Mouse (Mus musculus) MEL (cell line): ENCODE data around the gene Zfp367. TPM values are rescaled to one million over a fixed set of nuclear protein-coding genes. Genes with fewer than 3 reads are reported as not detected.

ENCODE experiments used
- DNase-seq: peaks from one replicate; pipeline ENCODE4 v3.0.0; 2011; ENCODE audit warnings: low read depth, low spot score
- H3K27ac ChIP-seq: 2 replicates; pipeline ENCODE4 v1.5.1; 2012; ENCODE audit warnings: low read depth, mild to moderate bottlenecking, control low read depth, low read length, moderate library complexity; ENCODE audit not compliant: control insufficient read depth
- H3K27me3 ChIP-seq, 2 experiments: fragments of 150-350 bp in 1 of 2; sonication (generic) in 1 of 2; 2 replicates each; pipeline ENCODE4 v1.6.1; 2012; ENCODE audit warnings: low read length in 2 of 2, mild to moderate bottlenecking in 2 of 2, improper control_type of control experiment in 1 of 2, moderate library complexity in 1 of 2; ENCODE audit not compliant: insufficient read depth in 2 of 2, control insufficient read depth in 1 of 2
- H3K36me3 ChIP-seq, 2 experiments: 2 replicates each; pipeline ENCODE4 v1.6.1; 2012 to 2014; ENCODE audit warnings: low read length in 2 of 2, improper control_type of control experiment in 1 of 2, inconsistent platforms in 1 of 2, mild to moderate bottlenecking in 1 of 2; ENCODE audit not compliant: insufficient read depth in 2 of 2, control insufficient read depth in 1 of 2
- H3K4me1 ChIP-seq, 2 experiments: fragments of 150-350 bp in 1 of 2; sonication (generic) in 1 of 2; 2 replicates each; pipeline ENCODE4 v1.6.1; 2012; ENCODE audit warnings: low read length in 2 of 2, improper control_type of control experiment in 1 of 2, mild to moderate bottlenecking in 1 of 2; ENCODE audit not compliant: insufficient read depth in 2 of 2, control insufficient read depth in 1 of 2
- H3K4me3 ChIP-seq, 2 experiments: fragments of 150-350 bp in 1 of 2; sonication (generic) in 1 of 2; 2 replicates each; pipeline ENCODE4 v1.5.1; 2012; ENCODE audit warnings: low read depth in 2 of 2, low read length in 2 of 2, mild to moderate bottlenecking in 2 of 2, moderate library complexity in 2 of 2, control low read depth in 1 of 2, improper control_type of control experiment in 1 of 2; ENCODE audit not compliant: control insufficient read depth in 1 of 2, insufficient read depth in 1 of 2
- H3K79me2 ChIP-seq: 2 replicates; pipeline ENCODE4 v1.6.1; 2012; ENCODE audit warnings: mild to moderate bottlenecking, low read length, moderate library complexity; ENCODE audit not compliant: control insufficient read depth, poor library complexity, insufficient read depth
- H3K9ac ChIP-seq: 2 replicates; pipeline ENCODE4 v1.6.1; 2012; ENCODE audit warnings: low read depth, mild to moderate bottlenecking, control low read depth, low read length, moderate library complexity; ENCODE audit not compliant: control insufficient read depth, poor library complexity, severe bottlenecking
- H3K9me3 ChIP-seq: fragments of 150-350 bp; sonication (generic); replicated peaks from 2 replicates; pipeline ENCODE4 v1.6.1; 2012; ENCODE audit warnings: mild to moderate bottlenecking, low read length, improper control_type of control experiment, moderate library complexity; ENCODE audit not compliant: insufficient read depth
- BHLHE40 ChIP-seq: IDR thresholded peaks from 2 replicates; pipeline ENCODE4 v1.6.1; 2012; ENCODE audit warnings: low read depth, mild to moderate bottlenecking, inconsistent platforms, low read length, improper control_type of control experiment, borderline replicate concordance
- CHD1 ChIP-seq: IDR thresholded peaks from 2 replicates; pipeline ENCODE4 v1.6.1; 2012; ENCODE audit warnings: low read depth, mild to moderate bottlenecking, inconsistent platforms, low read length, improper control_type of control experiment
- ELF1 ChIP-seq: IDR thresholded peaks from 2 replicates; pipeline ENCODE4 v1.6.1; 2014; ENCODE audit warnings: low read depth, mild to moderate bottlenecking, inconsistent platforms, low read length, improper control_type of control experiment, moderate library complexity
- EP300 ChIP-seq, 2 experiments: IDR thresholded peaks; 2 replicates each; pipeline ENCODE4 v1.6.1; 2011; ENCODE audit warnings: improper control_type of control experiment in 2 of 2, low read length in 2 of 2, low read depth in 1 of 2, mild to moderate bottlenecking in 1 of 2
- GATA1 ChIP-seq: IDR thresholded peaks from 2 replicates; pipeline ENCODE4 v1.6.1; 2011; ENCODE audit warnings: low read depth, low read length, improper control_type of control experiment
- HCFC1 ChIP-seq: IDR thresholded peaks from 2 replicates; pipeline ENCODE4 v1.6.1; 2012; ENCODE audit warnings: low read depth, mild to moderate bottlenecking, inconsistent platforms, low read length, improper control_type of control experiment, moderate library complexity
- JUND ChIP-seq: IDR thresholded peaks from 2 replicates; pipeline ENCODE4 v1.6.1; 2011; ENCODE audit warnings: low read depth, mild to moderate bottlenecking, improper control_type of control experiment, low read length
- KAT2A ChIP-seq: conservative IDR thresholded peaks from 2 replicates; pipeline ENCODE4 v1.6.1; 2012; ENCODE audit warnings: low read depth, low read length, improper control_type of control experiment, inconsistent platforms
- MAX ChIP-seq: IDR thresholded peaks from 2 replicates; pipeline ENCODE4 v1.6.1; 2011; ENCODE audit warnings: low read length, improper control_type of control experiment
- MYB ChIP-seq: IDR thresholded peaks from 2 replicates; pipeline ENCODE4 v1.6.1; 2011; ENCODE audit warnings: mild to moderate bottlenecking, low read depth, low read length, improper control_type of control experiment
- MYC ChIP-seq: IDR thresholded peaks from 2 replicates; pipeline ENCODE4 v1.6.1; 2011; ENCODE audit warnings: low read depth, mild to moderate bottlenecking, low read length, improper control_type of control experiment, moderate library complexity
- NELFE ChIP-seq: IDR thresholded peaks from 2 replicates; pipeline ENCODE4 v1.6.1; 2011; ENCODE audit warnings: low read depth, low read length, improper control_type of control experiment
- POLR2A ChIP-seq, 2 experiments: IDR thresholded peaks; 2 replicates each; pipeline ENCODE4 v1.6.1; 2011 to 2012; ENCODE audit warnings: low read length in 2 of 2, mild to moderate bottlenecking in 2 of 2, control low read depth in 1 of 2, improper control_type of control experiment in 1 of 2, low read depth in 1 of 2, moderate library complexity in 1 of 2; ENCODE audit not compliant: control insufficient read depth in 1 of 2, insufficient read depth in 1 of 2, poor library complexity in 1 of 2
- RAD21 ChIP-seq: IDR thresholded peaks from 2 replicates; pipeline ENCODE4 v1.6.1; 2011; ENCODE audit warnings: mild to moderate bottlenecking, low read depth, low read length, improper control_type of control experiment
- SIN3A ChIP-seq: IDR thresholded peaks from 2 replicates; pipeline ENCODE4 v1.6.1; 2012; ENCODE audit warnings: low read length, improper control_type of control experiment, inconsistent platforms
- SMC3 ChIP-seq: IDR thresholded peaks from 2 replicates; pipeline ENCODE4 v1.6.1; 2011; ENCODE audit warnings: low read depth, low read length, improper control_type of control experiment
- TAL1 ChIP-seq: IDR thresholded peaks from 2 replicates; pipeline ENCODE4 v1.6.1; 2012; ENCODE audit warnings: mild to moderate bottlenecking, inconsistent platforms, low read length, moderate library complexity, mixed read lengths
- TBP ChIP-seq: IDR thresholded peaks from 2 replicates; pipeline ENCODE4 v1.8.0; 2011; ENCODE audit warnings: low read depth, low read length, improper control_type of control experiment
- TCF12 ChIP-seq: IDR thresholded peaks from 2 replicates; pipeline ENCODE4 v1.6.1; 2014; ENCODE audit warnings: low read depth, mild to moderate bottlenecking, inconsistent platforms, low read length, improper control_type of control experiment, moderate library complexity
- UBTF ChIP-seq: IDR thresholded peaks from 2 replicates; pipeline ENCODE4 v1.6.1; 2012; ENCODE audit warnings: low read depth, mild to moderate bottlenecking, inconsistent platforms, low read length, improper control_type of control experiment, moderate library complexity, borderline replicate concordance; ENCODE audit not compliant: insufficient read depth
- ZNF384 ChIP-seq: IDR thresholded peaks from 2 replicates; pipeline ENCODE4 v1.6.1; 2012; ENCODE audit warnings: low read depth, mild to moderate bottlenecking, inconsistent platforms, low read length, improper control_type of control experiment
- polyA plus RNA-seq, 2 experiments: library from polyadenylated mRNA; stranded (reverse) in 1 of 2; unstranded in 1 of 2; fragments of >175 nt in 1 of 2; fragments of >200 nt in 1 of 2; gene quantifications; 2 replicates each; pipeline versions ENCODE4 v1.2.1 to v1.2.4; 2012; ENCODE audit warnings: low replicate concordance in 2 of 2, low read depth in 1 of 2; ENCODE audit not compliant: insufficient read length in 2 of 2, insufficient read depth in 1 of 2, missing spikeins in 1 of 2
- total RNA-seq: library from RNA; depleted of rRNA; stranded (reverse); fragments of 300-350 nt; gene quantifications from 2 replicates; pipeline ENCODE4 v1.2.3, GENCODE M21; 2012

The Zfp367 gene
- total and polyA plus RNA-seq, 3 experiments: 23.4 to 28.4 TPM; not detected in 1

DNA sequence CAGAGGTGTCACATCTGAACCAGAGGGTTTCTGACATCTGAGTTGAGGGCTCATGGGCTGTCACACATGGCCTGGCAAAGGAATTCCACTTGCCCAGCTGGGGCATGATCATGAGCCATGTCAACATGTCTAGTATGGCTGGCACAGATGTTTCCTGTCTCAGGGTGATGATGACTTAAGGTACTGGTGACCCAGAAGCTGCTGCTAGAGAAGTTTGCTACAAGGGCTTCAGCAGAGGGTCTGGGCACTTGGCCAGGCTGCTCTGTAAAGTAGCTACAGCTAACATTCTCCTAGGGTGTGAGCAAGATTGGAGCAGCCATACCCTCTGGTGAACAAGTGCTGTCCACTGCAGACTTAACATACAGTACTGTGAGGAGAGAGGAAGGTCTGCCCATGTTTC lies 34.1 kb upstream of the Zfp367 start:
- TF ChIP-seq CHD1 (no peak), EP300 (IDR thresholded peaks at IDR 0.05; ENCODE audit: low read depth in 1 of 2, low read length in 2 of 2) (no peak), SIN3A (no peak), MAX (no peak), BHLHE40 (no peak), TAL1 (no peak), NELFE (no peak), POLR2A (IDR thresholded peaks at IDR 0.05; ENCODE audit: control insufficient read depth in 1 of 2, insufficient read depth in 1 of 2, low read depth in 1 of 2, low read length in 2 of 2, poor library complexity in 1 of 2) (no peak), MYC (no peak), TCF12 (no peak), HCFC1 (no peak), JUND (no peak), TBP (no peak), SMC3 (no peak), UBTF (no peak), KAT2A (no peak), GATA1 (no peak), RAD21 (no peak)
- no peak for DNase-seq
- H3K27me3 ChIP-seq: no peaks in the 10 kb centered on the region

DNA sequence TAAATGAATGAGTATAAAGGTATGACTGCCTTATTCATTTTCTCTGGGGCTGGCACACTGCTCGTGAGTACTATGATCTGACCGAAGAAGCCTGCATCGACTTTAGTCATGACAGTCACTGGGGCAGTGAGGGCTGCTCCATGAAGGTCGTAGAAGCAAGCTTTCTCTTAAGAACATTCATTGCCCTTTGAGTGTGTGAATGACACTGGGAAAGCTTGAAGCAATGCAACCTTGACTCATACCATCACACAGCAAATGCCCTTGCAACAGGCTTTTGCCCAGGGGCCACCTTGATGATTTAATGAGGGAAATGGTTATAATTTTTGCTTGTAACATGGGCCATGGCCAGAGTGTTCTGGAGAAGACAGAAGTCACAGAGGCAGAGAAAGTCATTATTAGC lies 33.5 kb upstream of the Zfp367 start:
- H3K4me1 ChIP-seq: no peaks in the 10 kb centered on the region
- no peak overlapping the region for H3K9ac ChIP-seq
- H3K79me2 ChIP-seq: no peaks in the 10 kb centered on the region
- no peak overlapping the region for H3K4me3 ChIP-seq
- no peak overlapping the region for H3K27ac ChIP-seq
- H3K9me3 ChIP-seq: no peaks in the 10 kb centered on the region
- TF ChIP-seq MYB (no peak), ELF1 (no peak), ZNF384 (no peak)
- no peaks in the 10 kb centered on the region for H3K27me3 ChIP-seq
- DNase-seq: no peak
- H3K36me3 ChIP-seq: no peaks in the 10 kb centered on the region; a peak in 1 of 4 replicates

More for the DNA sequence above, 34.1 kb upstream of the Zfp367 start:
- Histone ChIP-seq H3K79me2 (no peaks in the 10 kb centered on the region), H3K27ac (no peak overlapping the region), H3K4me1 (no peaks in the 10 kb centered on the region), H3K9me3 (no peaks in the 10 kb centered on the region), H3K4me3 (no peak overlapping the region), H3K9ac (no peak overlapping the region), H3K36me3 (no peaks in the 10 kb centered on the region)
